Mouse (Mus musculus) forebrain, embryonic 10.5 days (tissue): ENCODE measurements around the gene Cenpm. TPM values are rescaled to one million over a fixed set of nuclear protein-coding genes. Genes with fewer than 3 reads are reported as not detected.

Source experiments
- DNase-seq: peaks from one replicate; pipeline ENCODE4 v3.0.0-alpha.2; 2017; ENCODE audit warnings: low spot score; ENCODE audit errors: extremely low spot score
- H3K27ac ChIP-seq: fragments of 300-500 bp; sonication (generic); 2 replicates; pipeline ENCODE4 v1.5.1; 2016; ENCODE audit warnings: mild to moderate bottlenecking
- H3K27me3 ChIP-seq: fragments of 300-500 bp; sonication (generic); 2 replicates; pipeline ENCODE4 v1.6.1; 2016; ENCODE audit warnings: mild to moderate bottlenecking; ENCODE audit not compliant: poor library complexity, severe bottlenecking
- H3K36me3 ChIP-seq: fragments of 300-500 bp; sonication (generic); replicated peaks from 2 replicates; pipeline ENCODE4 v1.6.1; 2016; ENCODE audit warnings: mild to moderate bottlenecking, moderate library complexity
- H3K4me1 ChIP-seq: fragments of 300-500 bp; sonication (generic); 2 replicates; pipeline ENCODE4 v1.6.1; 2016
- H3K4me3 ChIP-seq: fragments of 300-500 bp; sonication (generic); 2 replicates; pipeline ENCODE4 v1.5.1; 2016; ENCODE audit warnings: mild to moderate bottlenecking, moderate library complexity
- H3K9me3 ChIP-seq: fragments of 300-500 bp; sonication (generic); 2 replicates; pipeline ENCODE4 v1.6.1; 2016; ENCODE audit warnings: mild to moderate bottlenecking, moderate library complexity
- WGBS: fragments of 180-500 bp; shearing (Covaris S2); methylation state at CpG from one replicate; pipeline ENCODE4 v1.1.7; 2016; 5-methylcytosine and 5-hydroxymethylcytosine counted together
- polyA plus RNA-seq: library from polyadenylated mRNA; unstranded; fragments of >200 nt; fragmentation: Nextera tagmentation; extraction: Ambion mirVana; gene quantifications from 2 replicates; pipeline ENCODE4 v1.2.1, GENCODE M21; 2016

The Cenpm gene
- polyA plus RNA-seq, 1 experiment from 2014 or later: 97.3 TPM

DNA sequence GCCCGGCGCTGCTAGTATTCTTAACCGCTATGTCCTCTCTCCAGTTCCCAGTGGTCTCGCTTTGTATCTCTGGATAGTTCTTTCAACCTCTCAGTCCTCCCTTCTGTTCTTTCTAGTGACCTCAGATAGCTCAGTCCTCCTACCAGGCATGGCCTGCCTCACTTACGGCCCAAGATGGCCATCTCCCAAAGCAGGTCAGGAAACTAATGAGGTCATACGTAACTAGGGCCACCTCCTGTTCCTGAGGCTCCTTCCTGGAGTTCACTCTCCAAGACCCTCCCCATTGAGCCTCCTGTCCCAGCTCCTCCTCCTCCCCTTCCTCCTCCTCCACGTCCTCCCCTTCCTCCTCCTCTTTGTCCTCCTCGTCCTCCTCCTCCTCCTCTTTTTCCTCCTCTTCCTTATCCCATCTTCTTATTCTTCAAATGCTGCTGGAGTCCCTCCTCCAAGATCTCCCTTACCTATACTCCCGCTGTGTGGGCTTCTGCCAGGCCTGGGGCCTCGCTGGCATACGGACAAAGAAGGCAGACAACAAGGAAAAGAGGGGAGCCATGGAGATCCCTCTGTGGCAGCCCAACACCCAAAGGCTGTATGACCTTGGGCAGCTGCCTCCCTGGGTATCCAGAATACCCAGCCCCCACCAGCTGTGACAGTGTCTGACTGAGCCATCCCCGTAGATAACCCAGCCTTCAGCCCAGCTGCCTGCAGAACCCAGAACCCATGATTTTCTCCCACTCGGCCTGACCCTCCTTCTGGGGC lies 35.1 kb downstream of the Cenpm start:
- H3K4me1 ChIP-seq: peaks cover 66% of the 10 kb centered on the region
- WGBS: 85% methylated on average over 13 of the region's 13 CpGs
- peaks cover 33% of the 10 kb centered on the region for H3K36me3 ChIP-seq

DNA sequence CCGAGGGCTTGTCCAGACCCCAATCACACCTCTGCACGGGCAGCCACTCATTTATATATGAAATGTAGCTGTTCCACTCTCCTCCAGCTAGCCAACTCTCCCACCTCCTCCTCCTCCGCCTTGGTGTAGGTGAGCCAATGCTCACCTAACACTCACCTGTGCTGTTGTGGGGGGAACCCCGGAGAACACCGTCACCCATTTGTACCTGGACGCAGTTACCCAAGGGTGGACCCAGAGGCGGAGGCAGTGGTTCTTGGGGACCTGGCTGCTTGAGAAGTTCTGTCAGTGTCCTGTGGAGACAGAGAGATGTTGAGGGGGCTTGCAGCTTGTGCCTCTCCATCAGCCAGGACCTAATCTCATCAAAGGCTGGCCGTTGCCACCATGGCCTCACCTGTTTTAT lies 36.2 kb downstream of the Cenpm start:
- no peak overlapping the region for H3K4me3 ChIP-seq
- H3K27me3 ChIP-seq: peaks cover 94% of the 10 kb centered on the region
- H3K4me1 ChIP-seq: peaks cover 76% of the 10 kb centered on the region
- 82% methylated on average over 8 of the region's 8 CpGs for WGBS
- no peak for DNase-seq
- H3K9me3 ChIP-seq: no peaks in the 10 kb centered on the region
- no peak overlapping the region for H3K27ac ChIP-seq
- peaks cover 45% of the 10 kb centered on the region for H3K36me3 ChIP-seq

More for the DNA sequence above, 35.1 kb downstream of the Cenpm start:
- peaks cover 100% of the 10 kb centered on the region for H3K27me3 ChIP-seq
- no peak overlapping the region for H3K27ac ChIP-seq
- H3K4me3 ChIP-seq: no peak overlapping the region
- no peaks in the 10 kb centered on the region for H3K9me3 ChIP-seq
- no peak for DNase-seq

DNA sequence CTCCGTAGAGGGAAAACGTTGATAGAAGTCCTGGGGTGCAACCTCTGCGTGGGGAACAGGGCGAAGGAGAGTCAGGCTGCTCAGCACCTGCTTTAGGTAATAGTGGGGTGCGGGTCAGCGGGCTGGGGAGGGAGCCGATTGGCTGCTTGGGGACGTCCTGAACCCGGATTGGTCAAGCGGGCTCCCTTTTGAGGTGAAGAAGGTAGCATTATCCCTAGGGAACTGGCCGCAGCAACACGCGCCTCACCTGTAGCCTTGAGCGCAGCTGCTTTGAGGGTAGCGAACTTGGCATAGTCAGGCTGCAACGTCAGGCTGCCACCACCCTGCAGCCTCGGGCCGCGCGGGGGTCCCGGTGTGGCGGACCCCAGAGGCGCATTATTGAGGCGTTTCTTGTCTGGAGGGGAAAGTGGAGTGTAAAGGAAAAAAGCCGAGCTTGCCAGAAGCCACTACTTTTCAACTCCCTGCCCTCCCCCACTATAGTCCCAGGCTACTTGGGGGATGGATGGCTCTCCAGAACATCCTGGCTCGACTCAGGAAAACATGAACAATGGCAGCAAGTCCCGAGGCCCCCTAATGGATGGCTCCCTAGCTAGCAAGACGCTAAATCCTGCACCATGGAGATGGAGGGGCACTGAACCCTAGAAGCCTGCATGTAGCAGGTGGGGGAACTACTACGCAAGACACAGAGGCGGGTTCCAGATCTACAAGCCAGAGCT lies 36.9 kb downstream of the Cenpm start:
- 9% methylated on average over 30 of the region's 30 CpGs for WGBS
- H3K4me3 ChIP-seq: peak overlapping the region; percentile 30
- no peaks in the 10 kb centered on the region for H3K9me3 ChIP-seq

DNA sequence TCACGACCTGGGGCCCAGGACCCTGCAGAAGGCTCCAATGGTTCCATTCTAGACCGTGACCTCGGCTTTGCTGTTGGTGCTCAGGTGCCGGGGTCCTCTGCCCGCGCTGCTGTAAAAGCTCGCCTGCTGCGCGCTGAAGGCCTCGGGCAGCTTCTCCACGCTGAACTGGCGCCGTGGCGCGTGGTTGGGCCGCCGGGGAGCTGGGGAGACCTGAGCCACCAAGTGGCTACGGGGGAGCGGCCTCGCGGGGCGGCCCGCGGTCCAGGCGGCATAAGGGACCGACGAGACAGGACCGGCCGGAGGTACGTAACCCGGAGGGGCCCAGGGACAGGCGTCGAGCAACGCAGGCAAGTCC lies 37.5 kb downstream of the Cenpm start:
- H3K27me3 ChIP-seq: peaks cover 83% of the 10 kb centered on the region
- DNase-seq: no peak
- peaks cover 67% of the 10 kb centered on the region for H3K4me1 ChIP-seq

More for the DNA sequence above, 36.9 kb downstream of the Cenpm start:
- H3K36me3 ChIP-seq: peaks cover 52% of the 10 kb centered on the region
- no peak for DNase-seq
- H3K4me1 ChIP-seq: peaks cover 73% of the 10 kb centered on the region
- H3K27ac ChIP-seq: no peak overlapping the region
- peaks cover 89% of the 10 kb centered on the region for H3K27me3 ChIP-seq

DNA sequence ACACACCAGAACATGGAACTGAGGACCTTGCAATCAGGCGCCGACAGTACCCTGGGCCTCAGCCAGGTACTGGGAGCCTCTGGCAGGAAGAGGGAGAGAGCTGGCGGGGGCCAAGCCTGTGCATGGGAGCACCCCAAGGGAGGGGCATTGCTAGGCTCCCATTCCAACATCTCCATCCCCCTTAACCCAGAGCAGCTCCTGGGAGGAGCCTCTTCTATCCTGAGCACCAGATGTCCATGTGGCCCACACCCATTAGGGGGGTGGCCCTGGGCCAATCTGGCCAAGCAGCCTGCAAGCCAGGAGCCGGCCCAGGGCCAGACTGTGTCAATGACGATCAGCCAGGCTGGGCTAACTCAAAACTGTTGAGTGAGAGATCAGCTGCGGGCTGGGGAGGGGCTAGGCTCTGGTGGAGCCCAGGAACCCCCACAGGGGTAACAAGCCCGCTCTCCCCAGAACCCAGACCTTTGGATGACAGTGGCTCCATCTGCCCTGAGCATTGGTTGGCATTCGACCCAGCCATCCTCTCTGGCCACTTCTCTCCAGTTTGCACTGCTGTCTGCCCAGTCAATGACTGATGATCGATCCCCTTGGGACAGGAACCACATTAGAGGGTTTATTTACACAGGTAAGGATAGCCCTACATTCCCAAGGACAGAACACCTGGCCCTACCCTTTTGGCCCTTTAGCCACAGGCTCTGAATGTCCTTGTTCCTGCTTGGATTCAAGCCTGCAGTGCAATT lies 38.0 kb downstream of the Cenpm start:
- Histone ChIP-seq H3K36me3 (peaks cover 63% of the 10 kb centered on the region), H3K9me3 (no peaks in the 10 kb centered on the region), H3K27me3 (peaks cover 78% of the 10 kb centered on the region), H3K4me1 (peaks cover 62% of the 10 kb centered on the region), H3K4me3 (0 out of 2 replicates have a peak overlapping the region, but pooled peaks have one; percentile 30), H3K27ac (0 out of 2 replicates have a peak overlapping the region, but pooled peaks have one; percentile 30)
- 67% methylated on average over 9 of the region's 9 CpGs for WGBS
- no peak for DNase-seq

More for the DNA sequence above, 37.5 kb downstream of the Cenpm start:
- Histone ChIP-seq H3K36me3 (peaks cover 57% of the 10 kb centered on the region), H3K9me3 (no peaks in the 10 kb centered on the region), H3K27ac (0 out of 2 replicates have a peak overlapping the region, but pooled peaks have one; percentile 30), H3K4me3 (peak overlapping the region; percentile 30)
- WGBS: 13% methylated on average over 34 of the region's 34 CpGs

DNA sequence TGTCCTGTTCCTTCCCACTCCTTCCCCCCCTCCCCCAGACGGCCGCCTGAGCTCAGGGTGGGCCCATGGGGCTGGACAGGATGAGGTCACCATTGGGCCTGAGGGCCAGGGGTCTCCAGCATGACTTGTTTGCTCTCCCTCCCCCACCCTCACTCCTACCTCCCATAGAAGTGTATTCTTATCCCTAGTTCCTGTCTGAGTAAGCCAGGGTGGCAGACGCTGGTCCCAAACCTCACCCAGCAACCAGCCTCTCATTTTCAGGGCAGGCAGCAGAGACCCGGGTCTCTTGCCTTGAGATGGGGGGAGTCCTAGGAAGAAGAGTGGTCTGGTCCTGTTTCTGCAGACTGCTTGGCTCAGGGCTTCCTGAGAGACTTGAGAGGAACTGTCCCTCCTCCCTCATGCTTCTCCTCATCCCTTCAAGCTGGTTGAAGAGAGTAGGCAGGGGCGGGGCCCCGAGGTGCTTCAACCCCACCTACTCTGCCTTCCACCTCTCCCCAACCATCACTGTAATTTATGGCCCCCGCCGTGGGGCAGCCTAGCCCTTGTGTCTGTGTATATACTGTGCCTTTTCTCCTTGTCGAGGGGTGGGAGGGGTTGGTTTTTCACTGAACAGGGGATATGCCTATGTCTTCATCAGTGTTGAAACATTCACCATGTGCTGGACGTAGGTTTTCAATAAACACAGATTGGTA lies 39.7 kb downstream of the Cenpm start:
- H3K27ac ChIP-seq: peak overlapping the region; percentile 22; the same call in 1 of the 2 replicates
- H3K9me3 ChIP-seq: no peaks in the 10 kb centered on the region
- 61% methylated on average over 10 of the region's 10 CpGs for WGBS
- no peak overlapping the region for H3K4me3 ChIP-seq
- peaks cover 79% of the 10 kb centered on the region for H3K36me3 ChIP-seq
- peaks cover 61% of the 10 kb centered on the region for H3K27me3 ChIP-seq
- DNase-seq: no peak
- peaks cover 46% of the 10 kb centered on the region for H3K4me1 ChIP-seq

DNA sequence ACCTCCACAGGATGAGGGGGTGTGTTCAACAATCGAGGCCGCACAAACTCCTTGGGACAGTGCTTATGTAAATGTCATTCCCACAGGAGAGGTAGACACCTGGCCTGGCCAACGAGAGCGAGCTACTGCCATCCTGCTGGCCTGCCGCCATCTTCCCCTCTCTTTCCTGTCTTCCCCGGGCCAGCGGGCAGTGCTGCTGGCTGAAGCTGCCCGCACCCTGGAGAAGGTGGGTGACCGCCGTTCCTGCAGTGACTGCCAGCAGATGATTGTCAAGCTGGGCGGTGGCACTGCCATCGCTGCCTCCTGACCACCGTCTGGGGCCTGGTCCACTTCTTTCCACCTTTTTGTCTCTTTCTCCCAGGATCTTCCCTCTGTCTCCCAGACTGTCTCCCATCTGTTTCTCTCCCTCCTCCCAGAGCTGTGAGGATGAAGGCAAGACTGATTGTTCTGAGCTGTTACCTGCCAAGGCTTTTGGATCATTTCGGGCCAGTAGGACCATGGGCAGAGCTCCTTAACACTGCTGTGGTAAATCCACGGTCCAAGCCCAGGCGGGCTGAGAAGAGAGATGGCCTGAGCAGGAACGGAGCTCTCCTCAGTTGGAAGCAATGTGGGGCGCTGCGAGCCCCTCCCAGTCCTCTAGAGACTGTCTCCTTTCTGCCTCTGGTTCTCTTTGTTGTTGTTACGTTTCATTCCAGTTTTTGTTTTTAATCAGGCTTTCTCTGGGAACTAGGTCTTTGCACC lies 40.8 kb downstream of the Cenpm start:
- 68% methylated on average over 20 of the region's 20 CpGs for WGBS
- H3K27me3 ChIP-seq: peaks cover 50% of the 10 kb centered on the region
- no peaks in the 10 kb centered on the region for H3K9me3 ChIP-seq
- no peak for DNase-seq
- peak overlapping the region; percentile 67 for H3K27ac ChIP-seq
- H3K4me1 ChIP-seq: peaks cover 42% of the 10 kb centered on the region
- H3K36me3 ChIP-seq: peaks cover 90% of the 10 kb centered on the region
- H3K4me3 ChIP-seq: no peak overlapping the region

DNA sequence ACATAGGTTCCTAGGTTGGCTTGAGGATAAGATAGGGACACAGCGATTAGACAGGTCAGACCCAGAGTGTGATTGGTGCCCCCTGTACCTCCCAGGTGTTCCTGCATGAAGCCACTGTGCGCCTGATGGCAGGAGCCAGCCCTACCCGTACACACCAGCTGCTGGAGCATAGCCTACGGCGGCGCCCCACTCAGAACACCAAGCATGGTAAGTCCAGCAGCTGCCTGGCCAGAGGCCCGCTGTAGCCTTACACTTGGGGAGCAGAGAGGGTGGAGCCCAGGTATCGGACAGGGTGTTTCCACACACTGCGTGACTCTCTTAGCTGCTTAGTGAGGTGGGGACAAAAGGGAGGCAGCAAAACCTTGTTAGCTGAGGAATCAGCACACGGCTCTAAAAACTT lies 41.5 kb downstream of the Cenpm start:
- H3K36me3 ChIP-seq: peaks cover 91% of the 10 kb centered on the region
- peaks cover 42% of the 10 kb centered on the region for H3K4me1 ChIP-seq
- no peak for DNase-seq
- H3K27ac ChIP-seq: no peak overlapping the region
- 93% methylated on average over 10 of the region's 10 CpGs for WGBS
- H3K4me3 ChIP-seq: no peak overlapping the region
- peaks cover 43% of the 10 kb centered on the region for H3K27me3 ChIP-seq
- no peaks in the 10 kb centered on the region for H3K9me3 ChIP-seq

DNA sequence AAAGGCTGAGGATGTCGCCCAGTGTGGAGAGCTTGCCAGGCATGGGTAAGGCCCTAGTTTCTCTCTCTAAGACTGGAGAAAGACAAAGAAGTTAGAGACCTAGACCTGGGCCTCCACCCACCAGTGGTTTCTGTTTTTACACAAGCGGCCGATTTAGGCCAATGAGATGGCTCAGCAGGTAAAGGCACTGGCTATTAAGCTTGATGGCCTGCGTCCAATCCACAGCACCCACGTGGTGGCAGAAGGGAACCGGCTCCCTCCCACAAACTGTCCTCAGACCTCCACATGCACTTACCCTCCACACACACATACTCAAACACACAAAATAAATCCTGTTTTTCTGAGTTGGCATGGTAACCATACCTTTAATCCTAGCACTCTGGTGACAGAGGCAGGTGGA lies 42.5 kb downstream of the Cenpm start:
- no peak for DNase-seq
- H3K4me3 ChIP-seq: no peak overlapping the region
- WGBS: 94% methylated on average over 6 of the region's 6 CpGs
- H3K27ac ChIP-seq: no peak overlapping the region
- H3K4me1 ChIP-seq: peaks cover 34% of the 10 kb centered on the region
- peaks cover 99% of the 10 kb centered on the region for H3K36me3 ChIP-seq
- no peaks in the 10 kb centered on the region for H3K9me3 ChIP-seq
- H3K27me3 ChIP-seq: peaks cover 33% of the 10 kb centered on the region

DNA sequence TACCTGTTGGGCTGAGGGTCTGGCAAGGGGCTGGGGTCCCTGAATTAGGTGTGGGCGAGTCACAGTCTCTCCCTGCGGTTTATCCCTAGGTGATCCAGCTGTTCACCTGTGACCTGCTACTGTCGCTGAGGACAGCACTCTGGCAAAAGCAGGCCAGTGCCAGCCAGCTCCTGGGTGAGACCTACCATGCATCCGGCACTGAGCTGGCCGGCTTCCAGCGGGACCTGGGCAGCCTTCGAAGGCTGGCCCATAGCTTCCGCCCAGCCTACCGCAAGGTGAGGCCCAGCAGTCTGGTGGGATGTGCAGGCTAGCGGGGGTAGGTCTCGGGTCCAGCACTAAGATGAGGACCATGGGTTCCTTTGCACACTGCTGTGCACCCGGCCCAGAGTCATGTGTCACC lies 45.0 kb downstream of the Cenpm start:
- peaks cover 8% of the 10 kb centered on the region; the same call in 1 of the 2 replicates for H3K27me3 ChIP-seq
- H3K36me3 ChIP-seq: peaks cover 99% of the 10 kb centered on the region
- no peak overlapping the region for H3K27ac ChIP-seq
- WGBS: 91% methylated on average over 12 of the region's 12 CpGs
- no peak overlapping the region for H3K4me3 ChIP-seq
- no peaks in the 10 kb centered on the region for H3K9me3 ChIP-seq
- peaks cover 15% of the 10 kb centered on the region for H3K4me1 ChIP-seq
- no peak for DNase-seq

DNA sequence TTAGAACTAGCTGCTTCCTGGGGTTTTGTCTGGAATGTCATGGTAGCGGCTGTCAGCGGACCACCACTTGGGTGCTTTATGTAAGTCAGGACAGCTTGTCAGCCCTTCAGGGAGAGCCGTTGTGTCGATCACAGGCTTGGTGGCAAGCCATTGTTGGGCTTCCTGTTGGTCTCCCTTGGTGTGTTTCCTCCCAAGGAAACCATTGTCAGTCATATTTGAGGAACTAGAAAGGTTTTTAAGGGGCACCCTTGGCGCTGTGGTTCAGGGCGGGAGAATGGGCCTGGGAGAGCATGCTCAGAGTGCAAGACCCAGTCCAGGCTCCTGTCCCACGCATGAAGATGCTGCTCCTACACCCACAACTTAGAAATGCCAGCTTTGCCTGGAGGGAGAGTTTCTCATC lies 46.2 kb downstream of the Cenpm start:
- Histone ChIP-seq H3K27ac (no peak overlapping the region), H3K4me3 (no peak overlapping the region), H3K27me3 (0 out of 2 replicates have a peak, but pooled peaks cover 2% of the 10 kb centered on the region), H3K9me3 (no peaks in the 10 kb centered on the region), H3K4me1 (0 out of 2 replicates have a peak, but pooled peaks cover 4% of the 10 kb centered on the region), H3K36me3 (peaks cover 99% of the 10 kb centered on the region)
- 91% methylated on average over 7 of the region's 7 CpGs for WGBS
- DNase-seq: no peak
